Mouse (Mus musculus) bone marrow macrophage, adult 2 months (primary cell): ENCODE results near the gene Dpp6.

Source experiments
- CTCF ChIP-seq: IDR thresholded peaks from 2 replicates; pipeline ENCODE4 v1.5.1; 2012; ENCODE audit warnings: low read depth, mild to moderate bottlenecking, low read length, moderate library complexity
- POLR2A ChIP-seq: IDR thresholded peaks from 2 replicates; pipeline ENCODE4 v1.6.1; 2012; ENCODE audit warnings: mild to moderate bottlenecking, low read depth, low read length, borderline replicate concordance

DNA sequence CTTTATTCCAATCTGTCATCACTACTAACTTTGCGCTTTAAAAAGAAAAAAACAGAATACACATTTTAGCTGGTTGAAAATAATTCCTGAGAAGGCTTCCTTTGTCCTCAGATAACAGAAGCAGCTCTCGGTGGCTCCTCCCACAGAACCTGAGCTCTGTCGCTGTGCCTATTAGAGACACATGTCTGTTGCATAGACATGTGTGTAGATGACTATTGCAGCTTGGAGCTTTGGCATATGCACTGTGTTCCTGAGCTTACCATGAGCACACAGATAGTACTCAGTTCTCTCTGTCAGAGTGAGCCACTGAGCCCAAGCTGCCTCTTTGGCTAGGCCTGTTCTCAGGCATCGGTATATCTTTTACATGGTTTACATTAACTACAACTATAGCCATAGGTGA lies 732.3 kb downstream of the Dpp6 start:
- no peak for TF ChIP-seq POLR2A
- TF ChIP-seq CTCF: no peak
